10 mouse cellular contexts compared by ENCODE assay signal in the genomic region with DNA sequence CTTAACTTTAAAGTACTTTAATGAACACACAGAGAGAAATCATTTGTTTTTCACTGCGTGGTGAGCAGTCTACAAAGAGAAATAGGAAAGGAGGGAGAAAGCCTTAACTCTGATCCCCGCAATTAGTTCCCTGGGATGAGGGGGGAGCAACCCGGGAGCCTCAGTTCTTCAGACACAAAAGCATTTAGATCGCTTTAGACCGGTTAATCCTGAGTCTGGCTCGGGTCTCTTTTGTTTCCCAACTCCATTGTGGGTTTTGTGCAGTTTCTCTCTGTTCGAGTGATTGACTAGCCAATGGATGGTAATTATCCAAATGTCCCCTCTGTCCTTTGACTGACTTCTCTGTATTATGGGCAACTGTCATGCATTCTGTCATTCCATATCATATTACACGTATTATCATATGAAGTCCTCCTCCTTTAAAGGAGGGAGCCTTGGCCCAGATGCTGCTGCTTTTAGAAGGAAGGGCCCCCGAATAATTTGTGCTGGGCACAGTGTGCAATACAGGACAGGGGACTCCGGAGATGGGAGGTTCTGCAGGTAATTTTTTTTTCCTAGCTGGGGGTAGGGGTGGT. TPM values are rescaled to one million over a fixed set of nuclear protein-coding genes. Genes with fewer than 3 reads are reported as not detected.
DNase-seq lines count a peak whose midpoint lies in the region; ATAC-seq and TF ChIP-seq lines count a peak whose summit lies in the region.
"Had no signal": no experiment of that assay in that cellular context is flagged by ENCODE, and none has a peak within 500 bp of the region (broad histone marks: within the 10 kb centered on the region; RNA-seq: fewer than 3 reads in every experiment).

No protein-coding gene starts in this region.

- under 1% methylated on average over 10 of the region's 10 CpGs for WGBS in forebrain, embryonic 10.5 days
- 1% methylated on average over 10 of the region's 10 CpGs for WGBS in hindbrain, embryonic 16.5 days
- 2% methylated on average over 10 of the region's 10 CpGs for WGBS in midbrain, postnatal 0 days
- WGBS in cerebellum, adult 2 months = 2% methylated on average over 10 of the region's 10 CpGs

- no peak for ATAC-seq in hindbrain, embryonic 16.5 days
- ATAC-seq in midbrain, postnatal 0 days (ENCODE audit: low FRiP score) = no peak

- H3K27me3 ChIP-seq in forebrain, embryonic 10.5 days (ENCODE audit: poor library complexity, severe bottlenecking) = peaks cover 100% of the 10 kb centered on the region
- peaks cover 66% of the 10 kb centered on the region for H3K27me3 ChIP-seq in hindbrain, embryonic 16.5 days (replicated peaks; ENCODE audit: control insufficient read depth, insufficient read depth, low read length)
- peaks cover 41% of the 10 kb centered on the region for H3K27me3 ChIP-seq in midbrain, postnatal 0 days (ENCODE audit: insufficient read depth, low read length)
- peaks cover 10% of the 10 kb centered on the region; the same call in 1 of the 2 replicates for H3K27me3 ChIP-seq in cerebellum, adult 2 months (ENCODE audit: control insufficient read depth, insufficient read depth, low read length)

- DNase-seq in embryo, embryonic 10 days (ENCODE audit: low spot score) = peak; percentile 34
- DNase-seq in forebrain, embryonic 10.5 days (ENCODE audit: extremely low spot score, low spot score) = peak; percentile 65
- DNase-seq in midbrain, postnatal 0 days (ENCODE audit: low spot score) = no peak
- DNase-seq in cerebellum, adult 2 months = no peak
- no peak for DNase-seq in right cerebral cortex, postnatal 36 days (ENCODE audit: low spot score in 2 of 2)
- DNase-seq in spleen, postnatal 14 days (ENCODE audit: low spot score in 2 of 2) = no peak
- DNase-seq: heart, postnatal 36 days had no signal

- H3K36me3 ChIP-seq in forebrain, embryonic 10.5 days (replicated peaks) = no peaks in the 10 kb centered on the region
- no peaks in the 10 kb centered on the region for H3K36me3 ChIP-seq in hindbrain, embryonic 16.5 days (ENCODE audit: control insufficient read depth, insufficient read depth, low read length)
- H3K36me3 ChIP-seq in midbrain, postnatal 0 days (ENCODE audit: insufficient read depth, low read length) = no peaks in the 10 kb centered on the region

- H3K4me1 ChIP-seq in forebrain, embryonic 10.5 days = peaks cover 100% of the 10 kb centered on the region
- H3K4me1 ChIP-seq in hindbrain, embryonic 16.5 days (ENCODE audit: control insufficient read depth, insufficient read depth, low read depth, low read length) = peaks cover 12% of the 10 kb centered on the region; the same call in 1 of the 2 replicates
- H3K4me1 ChIP-seq in midbrain, postnatal 0 days (ENCODE audit: insufficient read depth, low read length) = no peaks in the 10 kb centered on the region
- no peaks in the 10 kb centered on the region; the same call in 1 of the 2 replicates for H3K4me1 ChIP-seq in cerebellum, adult 2 months (ENCODE audit: control insufficient read depth, insufficient read depth, low read length)

- peak overlapping the region; percentile 96 for H3K27ac ChIP-seq in forebrain, embryonic 10.5 days
- H3K27ac ChIP-seq in hindbrain, embryonic 16.5 days (ENCODE audit: low read depth, low read length) = no peak overlapping the region; the same call in 1 of the 2 replicates
- peak overlapping the region; percentile 87 for H3K27ac ChIP-seq in midbrain, postnatal 0 days (ENCODE audit: low read depth, low read length)
- H3K27ac ChIP-seq in cerebellum, adult 2 months (ENCODE audit: insufficient read depth, low read length) = no peak overlapping the region

- H3K9ac ChIP-seq in hindbrain, embryonic 16.5 days (ENCODE audit: low read depth, low read length) = no peak overlapping the region
- H3K9ac ChIP-seq in midbrain, postnatal 0 days (replicated peaks; ENCODE audit: low read length, poor library complexity, severe bottlenecking) = peak overlapping the region; percentile 77

- TF ChIP-seq CTCF in midbrain, postnatal 0 days (IDR thresholded peaks at IDR 0.05) = no peak
- TF ChIP-seq CTCF in cerebellum, adult 2 months (IDR thresholded peaks at IDR 0.05; ENCODE audit: borderline replicate concordance, insufficient read depth, low read depth, low read length) = no peak

- no peaks in the 10 kb centered on the region for H3K9me3 ChIP-seq in forebrain, embryonic 10.5 days
- no peaks in the 10 kb centered on the region for H3K9me3 ChIP-seq in hindbrain, embryonic 16.5 days (ENCODE audit: control insufficient read depth, low read length)
- H3K9me3 ChIP-seq in midbrain, postnatal 0 days (ENCODE audit: low read length) = no peaks in the 10 kb centered on the region

- H3K4me3 ChIP-seq in forebrain, embryonic 10.5 days = peak overlapping the region; percentile 68
- H3K4me3 ChIP-seq in hindbrain, embryonic 16.5 days (ENCODE audit: low read length) = peak overlapping the region; percentile 6
- H3K4me3 ChIP-seq in midbrain, postnatal 0 days (ENCODE audit: low read depth, low read length) = peak overlapping the region; percentile 58
- H3K4me3 ChIP-seq in cerebellum, adult 2 months (replicated peaks; ENCODE audit: insufficient read depth, low read depth, low read length) = no peak overlapping the region

- no peak for TF ChIP-seq POLR2A in cerebellum, adult 2 months (IDR thresholded peaks at IDR 0.05; ENCODE audit: borderline replicate concordance, insufficient read depth, low read length)

- no peak overlapping the region for H3K4me2 ChIP-seq in hindbrain, embryonic 16.5 days (ENCODE audit: low read length)
- peak overlapping the region; percentile 77 for H3K4me2 ChIP-seq in midbrain, postnatal 0 days (ENCODE audit: low read depth, low read length, poor library complexity, severe bottlenecking)

RNA-seq across cellular contexts. Expression of gene Lhx2, which starts 1.6 kb away (rescaled TPM):
- 108 and 115 TPM in 2 replicates for polyA plus RNA-seq in forebrain, embryonic 10.5 days (2016; fragmentation: Nextera tagmentation; extraction: Ambion mirVana)
- polyA plus RNA-seq in hindbrain, embryonic 16.5 days (2015; fragmentation: Nextera tagmentation; extraction: Ambion mirVana) = 6.8 and 9.2 TPM in 2 replicates
- total RNA-seq in midbrain, postnatal 0 days (2014; rRNA removed) = 77.5 and 90.1 TPM in 2 replicates
- polyA plus RNA-seq in midbrain, postnatal 0 days (2015; fragmentation: Nextera tagmentation; extraction: Ambion mirVana) = 22.1 and 23.8 TPM in 2 replicates
- 1.9 and 3.5 TPM in 2 replicates for polyA plus RNA-seq in cerebellum, adult 2 months (2012; rRNA removed)
- total RNA-seq: heart, postnatal 36 days had no signal
- polyA plus RNA-seq: kidney, embryonic 14.5 days; lung, embryonic 16.5 days had no signal

RNA-seq across cellular contexts. Expression of gene Dennd1a, which starts 53.5 kb away (rescaled TPM):
- polyA plus RNA-seq in forebrain, embryonic 10.5 days (2016; fragmentation: Nextera tagmentation; extraction: Ambion mirVana) = 15.5 and 17.3 TPM in 2 replicates
- 15.4 and 20.0 TPM in 2 replicates for polyA plus RNA-seq in hindbrain, embryonic 16.5 days (2015; fragmentation: Nextera tagmentation; extraction: Ambion mirVana)
- total RNA-seq in midbrain, postnatal 0 days (2014; rRNA removed) = 51.1 and 62.3 TPM in 2 replicates
- 15.1 and 15.9 TPM in 2 replicates for polyA plus RNA-seq in midbrain, postnatal 0 days (2015; fragmentation: Nextera tagmentation; extraction: Ambion mirVana)
- polyA plus RNA-seq in cerebellum, adult 2 months (2012; rRNA removed) = 38.0 and 39.7 TPM in 2 replicates

Comparison
In these comparisons a context has a peak if more than half of its experiments do, and no peak if none do; other contexts are left out.
1. DNase-seq: peak in embryo, embryonic 10 days (single experiment) and forebrain, embryonic 10.5 days (single experiment); none in midbrain, postnatal 0 days (single experiment), cerebellum, adult 2 months (0 of 2), right cerebral cortex, postnatal 36 days (0 of 2) and spleen, postnatal 14 days (0 of 2).
2. H3K27ac ChIP-seq: peak in forebrain, embryonic 10.5 days (single experiment) and midbrain, postnatal 0 days (single experiment); none in hindbrain, embryonic 16.5 days (single experiment) and cerebellum, adult 2 months (single experiment).